Mouse (Mus musculus): ENCODE data around the gene Ankrd34c. TPM values are rescaled to one million over a fixed set of nuclear protein-coding genes. Genes with fewer than 3 reads are reported as not detected.

Gene Ankrd34c
- not detected in 2 replicates for total RNA-seq (2015; ENCODE audit: low replicate concordance)
- not detected in 2 replicates for total RNA-seq (2017; ENCODE audit: low replicate concordance)

DNA sequence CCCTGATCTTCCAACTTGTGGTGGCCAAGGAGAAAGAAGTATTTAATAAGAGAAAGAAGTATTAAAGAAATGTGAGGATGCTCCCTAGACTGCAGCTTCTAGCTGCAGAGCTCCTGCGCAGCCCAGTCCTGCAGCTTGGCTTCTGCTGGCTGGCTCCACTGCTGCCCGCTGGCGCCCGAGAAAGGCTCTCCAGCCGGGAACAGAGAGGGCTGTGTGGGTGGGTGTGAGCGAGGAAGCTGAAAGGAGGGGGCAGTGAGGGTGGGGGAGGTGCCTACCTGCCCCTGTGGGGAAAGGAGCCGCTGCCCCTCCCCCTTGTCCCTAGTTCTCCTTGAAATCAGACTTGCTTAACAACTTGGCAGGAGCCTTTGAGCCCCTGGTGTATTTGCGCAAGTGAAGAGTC is at the start of gene Ankrd34c:
TSS of gene Ankrd34c (minus strand) at position 181 of the 400 bp plus-strand sequence.
- ATAC-seq (replicated peaks; ENCODE audit: low FRiP score, poor library complexity, severe bottlenecking), result no peak

DNA sequence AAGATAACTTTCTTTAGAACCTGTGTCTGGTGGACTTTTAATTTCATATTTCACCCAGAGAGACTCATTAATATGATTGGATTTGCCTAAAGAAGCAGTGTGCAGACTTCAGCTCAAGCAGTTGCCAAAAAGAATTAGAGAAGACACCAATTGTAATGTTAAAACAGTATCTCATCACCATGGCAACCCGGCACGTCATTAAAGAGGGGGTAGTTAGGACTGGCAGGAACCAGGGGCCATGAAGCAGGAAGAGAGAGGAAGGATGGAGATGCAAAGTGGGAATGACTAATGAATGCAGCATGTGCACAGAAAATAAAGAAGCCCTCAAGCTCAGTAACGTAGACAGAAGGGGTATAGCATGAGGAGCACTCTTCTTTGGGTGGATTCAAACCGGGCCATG is 49.3 kb upstream of the Ankrd34c start:
- ATAC-seq (replicated peaks; ENCODE audit: low FRiP score, poor library complexity, severe bottlenecking), result no peak

DNA sequence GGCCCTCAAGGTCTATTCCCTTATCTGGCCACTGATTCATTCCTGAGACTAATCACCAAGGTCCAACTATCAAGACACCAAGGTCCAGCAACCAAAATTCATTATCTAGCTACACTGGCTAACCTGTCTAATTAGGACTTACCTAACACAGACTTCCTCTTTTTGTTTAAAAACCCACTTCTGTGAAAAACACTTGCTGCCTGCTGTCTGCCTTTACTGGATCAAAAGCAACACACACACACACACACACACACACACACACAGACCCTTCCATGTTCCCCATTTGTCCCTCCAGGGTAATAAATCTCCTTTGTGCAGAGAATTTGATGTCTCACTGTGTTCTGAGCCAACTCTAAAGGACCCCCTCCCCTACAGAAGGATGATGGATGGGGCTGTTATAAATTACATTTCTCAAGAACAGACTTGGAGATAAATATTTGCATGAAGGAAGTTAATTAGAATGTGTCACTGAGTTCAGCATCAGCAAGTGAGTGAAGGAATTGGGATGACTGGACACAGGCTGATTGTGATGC is 43.2 kb upstream of the Ankrd34c start:
- no peak for ATAC-seq (replicated peaks; ENCODE audit: low FRiP score, poor library complexity, severe bottlenecking)

DNA sequence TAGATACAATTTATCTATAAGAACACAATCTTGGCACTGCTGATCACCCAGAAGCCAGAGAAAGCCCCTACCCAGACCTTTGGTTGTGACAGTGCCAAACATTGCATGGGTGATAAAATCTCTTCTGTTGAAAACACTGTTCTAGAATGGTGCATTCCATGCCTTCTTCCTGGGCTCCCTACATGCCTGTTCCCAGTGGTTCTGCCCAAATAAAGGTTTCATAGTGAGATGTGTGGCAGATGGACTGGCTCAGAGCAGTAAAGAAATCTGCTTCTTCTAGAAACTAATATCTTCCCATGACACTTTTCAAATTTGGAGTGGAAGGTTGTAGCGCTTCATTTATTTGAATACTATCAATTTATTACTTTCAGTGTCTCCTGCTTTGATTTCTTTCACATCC is 41.0 kb upstream of the Ankrd34c start:
- no peak for ATAC-seq (replicated peaks; ENCODE audit: low FRiP score, poor library complexity, severe bottlenecking)

DNA sequence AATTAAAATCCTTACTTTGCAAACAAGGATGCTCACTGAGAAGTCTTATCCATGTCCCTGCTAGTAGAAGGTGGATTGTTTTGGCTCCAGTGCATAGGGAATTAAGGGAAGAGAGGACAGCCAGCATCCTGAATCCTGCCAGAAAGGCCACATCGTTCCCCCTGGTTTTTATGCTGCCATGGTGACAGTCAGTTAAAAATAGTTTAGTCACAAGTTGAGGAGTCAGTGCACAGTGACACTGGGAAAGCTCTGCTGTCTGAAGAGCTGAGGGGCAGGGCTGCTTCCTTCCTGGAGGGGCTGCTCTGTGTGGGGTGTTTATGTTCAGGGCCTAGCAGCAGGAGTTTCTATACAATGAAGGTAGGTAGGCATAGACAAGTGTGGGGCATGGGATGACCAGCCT is 32.9 kb upstream of the Ankrd34c start:
- ATAC-seq (replicated peaks; ENCODE audit: low FRiP score, poor library complexity, severe bottlenecking), result no peak

DNA sequence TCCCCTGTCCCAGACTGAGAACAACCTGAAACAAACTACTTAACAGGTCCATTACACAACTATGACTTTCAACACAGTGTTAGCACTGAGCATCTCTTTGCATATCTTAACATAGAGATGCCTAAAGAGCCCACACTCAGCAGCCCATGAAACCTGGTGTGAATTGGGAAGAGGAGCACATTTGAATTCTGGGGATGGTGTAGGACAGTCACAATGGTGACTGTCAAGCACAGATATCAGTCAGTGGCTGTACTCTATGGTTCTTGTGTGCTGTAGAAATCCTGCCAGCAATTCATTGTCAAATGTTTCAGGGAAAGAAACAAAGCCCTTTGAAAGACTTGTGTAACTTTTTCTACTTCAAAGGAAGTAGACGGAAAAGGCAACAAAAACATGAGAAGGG is 23.7 kb upstream of the Ankrd34c start:
- no peak for ATAC-seq (replicated peaks; ENCODE audit: low FRiP score, poor library complexity, severe bottlenecking)

DNA sequence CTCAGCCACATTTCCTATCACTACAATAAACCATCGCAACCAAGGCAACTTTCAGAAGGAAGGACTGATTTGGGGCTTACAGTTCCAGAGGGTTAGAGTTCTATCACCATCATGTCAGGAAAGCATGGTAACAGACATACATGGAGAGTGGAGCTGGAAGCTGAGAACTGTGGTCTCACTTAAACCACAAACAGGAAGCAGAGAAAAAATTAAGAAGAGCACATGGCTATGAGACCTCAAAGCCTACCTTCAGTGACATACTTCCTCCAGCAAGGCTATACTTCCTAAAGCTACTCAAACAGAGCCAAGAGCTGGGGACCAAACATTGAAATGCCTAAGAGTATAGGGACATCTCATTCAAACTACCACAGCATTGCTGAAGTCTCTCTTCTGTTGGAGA is 20.3 kb upstream of the Ankrd34c start:
- ATAC-seq (replicated peaks; ENCODE audit: low FRiP score, poor library complexity, severe bottlenecking), result no peak

DNA sequence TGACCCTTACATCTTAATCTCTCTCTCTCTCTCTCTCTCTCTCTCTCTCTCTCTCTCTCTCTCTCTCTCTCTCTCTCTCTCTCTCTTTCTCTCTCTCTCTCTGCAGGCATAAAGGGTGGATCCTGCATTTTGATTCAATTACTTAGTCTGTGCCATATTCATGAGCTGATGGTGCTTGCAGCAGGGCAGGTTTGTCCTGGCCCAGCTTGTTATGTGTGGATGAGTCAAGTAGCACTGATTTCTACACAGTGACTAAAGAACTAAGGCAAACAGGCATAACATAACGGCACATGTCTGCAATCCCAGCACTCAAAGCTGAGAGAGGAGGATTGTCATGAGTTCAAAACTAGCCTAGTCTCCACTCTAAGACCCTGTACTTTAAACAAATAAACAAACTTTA is 19.9 kb upstream of the Ankrd34c start:
- ATAC-seq (replicated peaks; ENCODE audit: low FRiP score, poor library complexity, severe bottlenecking), result no peak

DNA sequence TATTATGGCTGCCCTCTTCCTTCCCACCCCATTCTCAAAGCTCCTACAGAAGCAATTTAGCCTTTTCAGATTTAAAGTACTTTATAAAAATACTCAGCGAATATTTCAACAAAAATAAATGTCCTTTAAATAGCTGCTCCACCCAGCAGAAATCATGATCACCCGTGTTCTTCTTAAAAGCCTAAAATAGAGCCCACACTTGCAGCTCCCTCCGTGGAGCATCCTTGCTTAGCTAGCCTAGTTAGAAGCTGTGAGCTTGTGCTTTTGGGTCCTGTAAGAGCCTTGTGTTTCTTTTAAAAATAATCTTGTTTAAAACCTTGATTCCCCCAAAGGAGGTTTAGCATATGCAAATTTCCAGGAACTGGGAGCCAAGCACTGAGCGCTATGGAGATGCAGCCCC is 19.3 kb upstream of the Ankrd34c start:
- ATAC-seq (replicated peaks; ENCODE audit: low FRiP score, poor library complexity, severe bottlenecking), result no peak

DNA sequence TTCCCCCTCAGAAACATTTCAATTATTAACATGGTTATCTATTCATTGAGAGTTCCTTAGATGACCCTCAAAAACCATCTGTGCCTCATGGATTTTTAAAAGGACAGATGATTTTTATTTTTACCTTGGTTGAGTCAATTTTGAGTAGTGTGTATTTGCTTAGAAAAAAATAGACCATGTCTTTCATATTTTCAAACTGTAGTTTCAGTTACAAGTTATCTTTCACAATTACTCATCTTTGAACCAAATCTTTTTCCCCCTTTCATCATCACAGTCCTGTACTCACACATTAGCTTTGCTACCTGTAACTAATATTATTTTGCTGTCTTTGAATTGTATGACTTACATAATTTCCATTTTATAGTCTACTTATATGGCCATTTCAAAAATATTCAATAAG is 1.8 kb upstream of the Ankrd34c start:
- no peak for ATAC-seq (replicated peaks; ENCODE audit: low FRiP score, poor library complexity, severe bottlenecking)

DNA sequence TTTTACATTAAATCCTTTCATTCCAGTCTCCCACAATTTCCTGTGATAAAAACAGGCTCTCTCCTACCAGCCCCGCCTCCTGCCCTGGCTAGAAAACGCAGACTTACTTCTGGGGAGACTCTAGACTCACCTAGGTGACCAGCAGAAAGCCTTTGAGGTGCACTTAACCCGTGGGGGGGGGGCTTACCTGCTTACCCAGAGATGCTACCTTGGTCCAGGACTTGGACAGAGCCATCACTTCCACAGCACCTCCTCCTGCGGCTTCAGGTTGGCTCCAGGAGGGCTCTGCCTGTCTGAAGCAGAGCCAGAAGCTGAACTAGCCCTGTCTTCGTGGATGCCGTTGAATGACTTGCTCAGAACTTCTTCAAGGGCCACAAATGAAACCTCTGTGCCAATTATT is 387 bp downstream of the Ankrd34c start:
- no peak for ATAC-seq (replicated peaks; ENCODE audit: low FRiP score, poor library complexity, severe bottlenecking)

DNA sequence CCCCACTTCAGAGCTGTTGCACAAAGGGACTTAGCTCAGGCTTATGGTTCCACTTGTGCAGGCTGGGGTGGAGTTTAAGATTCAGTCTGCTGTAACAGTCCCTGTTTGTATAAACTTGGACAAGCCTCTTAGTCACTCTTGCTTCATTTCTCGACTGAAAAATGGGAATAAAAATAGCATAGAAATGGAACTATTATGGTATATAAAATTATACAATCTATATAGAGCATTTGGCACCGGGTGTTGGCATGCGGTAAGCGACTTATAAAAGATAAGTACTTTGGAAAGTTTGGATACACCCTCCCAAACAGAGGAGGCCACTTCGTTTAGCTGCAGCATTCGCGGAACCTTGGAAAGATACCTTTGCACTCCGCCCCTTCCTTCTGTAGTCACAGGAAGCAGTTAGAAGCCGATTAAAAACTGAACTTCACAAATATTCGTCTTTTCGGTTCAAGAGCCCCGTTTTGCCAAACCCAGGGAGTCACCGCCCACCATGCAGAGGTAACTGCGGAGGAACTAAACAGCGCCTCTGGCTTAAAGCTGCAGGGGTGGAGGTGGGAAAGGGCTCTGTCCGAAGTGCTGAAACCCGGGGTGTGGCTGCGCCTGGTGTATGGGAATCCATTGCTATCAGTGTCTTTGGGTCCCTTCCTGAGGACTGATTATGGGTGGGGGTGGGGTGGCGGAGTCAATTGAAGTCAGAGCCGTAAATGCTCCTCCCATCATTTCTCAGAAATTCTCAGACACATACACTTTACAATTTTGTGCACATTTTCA is 1.2 kb downstream of the Ankrd34c start:
- ATAC-seq (replicated peaks; ENCODE audit: low FRiP score, poor library complexity, severe bottlenecking), result no peak

DNA sequence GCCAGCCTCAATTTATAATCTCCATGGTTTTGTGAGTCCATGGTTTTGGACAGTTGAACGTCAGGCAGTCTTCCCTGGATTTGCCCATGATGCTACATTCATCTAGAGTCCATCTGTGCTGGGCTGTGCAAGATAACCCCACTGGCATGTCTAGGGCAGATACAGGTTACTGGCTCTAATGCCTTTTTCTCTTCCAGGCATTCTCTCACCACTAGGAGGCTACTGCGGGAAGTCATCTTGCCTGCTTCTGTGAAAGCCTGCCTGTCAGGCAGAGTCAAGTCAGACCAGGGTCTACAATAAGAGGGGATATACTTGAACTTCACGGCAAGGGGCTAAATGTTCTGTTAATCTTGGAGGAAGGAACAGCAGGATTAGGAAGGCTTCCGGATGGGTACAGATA is 31.4 kb downstream of the Ankrd34c start:
- 0 out of 2 replicates have a peak, but pooled peaks have one; percentile 30 for ATAC-seq (replicated peaks; ENCODE audit: low FRiP score, poor library complexity, severe bottlenecking)

DNA sequence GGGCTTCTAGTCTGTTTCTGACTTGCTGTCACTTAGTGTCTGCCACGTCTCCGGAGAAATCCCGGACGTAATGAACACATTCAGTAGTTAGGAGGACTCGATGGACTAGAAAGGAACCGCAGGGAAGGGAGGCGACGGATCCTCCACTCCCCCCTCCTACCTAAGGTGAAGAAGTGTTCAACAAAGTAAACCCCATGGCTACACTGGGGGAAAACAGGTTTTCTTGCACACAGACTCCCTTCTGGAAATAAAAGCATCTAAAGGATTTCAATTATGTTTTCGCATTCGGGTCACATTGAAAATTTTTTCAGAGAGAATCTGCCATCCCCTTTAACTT is 33.1 kb downstream of the Ankrd34c start:
- 0 out of 2 replicates have a peak, but pooled peaks have one; percentile 26 for ATAC-seq (replicated peaks; ENCODE audit: low FRiP score, poor library complexity, severe bottlenecking)

DNA sequence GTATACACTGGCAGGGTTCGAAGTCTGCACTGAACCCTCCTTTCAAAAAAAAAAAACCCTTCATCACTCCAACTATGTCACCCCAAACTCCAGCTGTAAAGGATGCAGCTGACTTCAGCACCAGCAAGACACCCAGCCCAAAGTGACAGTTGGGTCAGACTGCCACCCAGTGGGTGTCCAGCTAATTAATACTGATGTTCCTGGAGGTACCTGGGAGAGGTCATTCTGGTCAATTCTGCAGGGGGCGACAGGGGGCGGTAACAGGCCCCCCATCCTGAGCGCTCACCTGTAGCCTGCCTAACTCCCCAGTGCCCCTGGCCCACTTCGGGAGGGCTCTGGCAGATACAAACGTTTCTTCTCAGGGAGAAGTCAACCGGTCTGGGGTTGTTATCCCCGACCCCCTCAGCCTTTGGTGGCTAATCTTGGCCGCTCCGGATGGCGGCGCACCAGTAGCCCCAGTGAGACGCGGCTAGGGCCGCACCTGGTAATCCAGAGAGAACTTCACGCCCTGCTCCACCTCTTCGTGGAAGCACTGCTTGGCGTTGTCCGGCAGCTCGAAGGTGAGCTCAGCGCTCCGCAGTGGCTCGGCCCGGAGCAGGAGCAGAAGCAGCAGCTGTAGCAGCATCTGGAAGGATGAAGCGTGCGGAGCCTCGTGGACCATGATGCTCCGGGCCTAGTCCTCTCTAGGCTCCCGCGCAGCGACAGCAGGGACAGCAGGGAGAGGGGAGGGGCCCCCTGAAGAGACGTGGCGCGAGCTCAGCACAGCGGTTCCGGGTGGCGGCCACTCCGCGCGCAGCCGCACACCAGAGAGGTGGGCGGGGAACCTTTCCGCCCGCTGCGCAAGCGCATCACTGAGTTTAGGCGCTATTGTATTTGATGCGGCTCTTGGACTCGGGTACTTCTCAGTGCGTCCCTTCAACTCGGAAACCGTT is 33.7 kb downstream of the Ankrd34c start, which contains the start of gene Tmed3:
TSS of gene Tmed3 (minus strand) at position 804 of the 932 bp plus-strand sequence.
- peak; percentile 96 for ATAC-seq (replicated peaks; ENCODE audit: low FRiP score, poor library complexity, severe bottlenecking)

DNA sequence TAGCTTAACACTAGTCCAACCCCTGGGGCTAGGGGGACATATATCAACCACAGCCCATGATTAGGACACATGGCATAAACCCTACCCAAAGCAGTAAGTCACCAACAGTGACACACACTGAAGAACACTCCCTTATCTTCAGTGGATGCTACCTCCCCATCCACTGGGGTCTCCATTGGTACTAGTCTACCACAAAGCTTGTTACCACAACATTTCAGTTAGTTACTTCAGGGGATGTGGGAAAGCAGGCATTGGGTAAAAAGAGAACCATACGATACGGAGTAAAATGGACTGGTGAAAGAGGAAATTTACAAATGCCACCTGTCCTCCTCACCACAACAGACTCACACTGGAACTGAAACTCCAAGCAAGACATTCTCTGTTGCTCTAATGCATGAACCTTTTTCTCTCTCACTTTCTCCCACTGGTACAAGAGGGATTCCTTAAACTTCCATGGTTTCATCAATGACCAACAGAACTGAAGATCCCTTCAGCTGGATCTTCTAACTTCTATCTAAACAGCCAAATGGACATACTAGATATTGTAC is 37.3 kb downstream of the Ankrd34c start:
- ATAC-seq (replicated peaks; ENCODE audit: low FRiP score, poor library complexity, severe bottlenecking), result no peak

DNA sequence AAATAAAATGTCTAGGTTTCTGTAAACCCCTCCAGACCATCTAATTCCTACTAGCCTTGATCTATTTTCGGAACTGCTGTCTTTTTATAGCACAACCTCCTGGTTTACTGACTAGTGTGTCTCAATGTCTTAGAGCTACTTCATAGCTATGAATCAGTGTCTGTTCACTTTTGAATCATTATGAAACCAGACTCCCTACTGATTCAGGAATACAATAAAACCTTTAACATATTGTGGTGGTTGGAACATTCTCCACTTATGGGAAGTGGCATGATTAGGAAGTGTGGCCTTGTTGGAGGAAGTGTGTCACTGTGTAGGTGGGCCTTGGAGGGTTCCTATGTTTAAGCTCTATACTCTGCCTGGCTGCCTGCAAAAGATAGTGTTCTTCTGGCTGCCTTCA is 43.1 kb downstream of the Ankrd34c start:
- no peak for ATAC-seq (replicated peaks; ENCODE audit: low FRiP score, poor library complexity, severe bottlenecking)

DNA sequence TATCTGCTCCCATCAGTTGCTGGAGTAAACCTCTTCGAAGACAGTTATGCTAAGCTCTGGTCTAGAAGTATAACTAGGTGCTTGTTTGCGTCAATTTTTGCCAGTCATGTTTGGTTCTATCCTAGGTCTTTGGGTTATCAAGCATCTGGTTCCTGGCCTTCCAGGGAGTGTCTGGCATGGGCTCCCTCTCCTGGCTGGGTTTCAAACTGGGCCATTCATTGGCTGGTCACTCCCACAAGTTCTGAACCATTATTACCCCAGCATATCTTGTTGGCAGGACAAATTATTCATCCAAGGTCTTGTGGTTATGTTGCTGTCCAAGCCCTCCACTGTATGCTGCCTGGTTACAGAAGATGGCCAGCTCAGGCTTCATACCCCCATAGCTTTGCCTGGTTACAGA is 44.6 kb downstream of the Ankrd34c start:
- ATAC-seq (replicated peaks; ENCODE audit: low FRiP score, poor library complexity, severe bottlenecking), result no peak

DNA sequence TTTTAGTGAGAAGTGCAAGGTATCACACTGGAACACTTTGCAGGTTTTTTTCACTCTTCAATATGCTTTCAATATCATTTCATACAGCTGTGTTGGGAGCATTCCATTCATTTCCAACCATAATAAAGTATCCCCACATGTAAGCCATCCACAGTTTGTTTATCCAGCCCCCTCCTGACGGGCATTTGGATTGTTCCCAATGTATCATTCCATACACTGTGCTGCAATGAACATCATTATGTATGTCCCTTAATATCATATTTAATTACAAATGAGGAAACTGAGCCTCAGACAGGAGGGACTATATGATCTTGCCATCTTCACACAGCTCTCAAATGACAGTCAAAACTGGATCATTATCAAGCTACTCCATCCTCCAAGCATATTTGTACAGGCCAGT is 49.1 kb downstream of the Ankrd34c start:
- no peak for ATAC-seq (replicated peaks; ENCODE audit: low FRiP score, poor library complexity, severe bottlenecking)

DNA sequence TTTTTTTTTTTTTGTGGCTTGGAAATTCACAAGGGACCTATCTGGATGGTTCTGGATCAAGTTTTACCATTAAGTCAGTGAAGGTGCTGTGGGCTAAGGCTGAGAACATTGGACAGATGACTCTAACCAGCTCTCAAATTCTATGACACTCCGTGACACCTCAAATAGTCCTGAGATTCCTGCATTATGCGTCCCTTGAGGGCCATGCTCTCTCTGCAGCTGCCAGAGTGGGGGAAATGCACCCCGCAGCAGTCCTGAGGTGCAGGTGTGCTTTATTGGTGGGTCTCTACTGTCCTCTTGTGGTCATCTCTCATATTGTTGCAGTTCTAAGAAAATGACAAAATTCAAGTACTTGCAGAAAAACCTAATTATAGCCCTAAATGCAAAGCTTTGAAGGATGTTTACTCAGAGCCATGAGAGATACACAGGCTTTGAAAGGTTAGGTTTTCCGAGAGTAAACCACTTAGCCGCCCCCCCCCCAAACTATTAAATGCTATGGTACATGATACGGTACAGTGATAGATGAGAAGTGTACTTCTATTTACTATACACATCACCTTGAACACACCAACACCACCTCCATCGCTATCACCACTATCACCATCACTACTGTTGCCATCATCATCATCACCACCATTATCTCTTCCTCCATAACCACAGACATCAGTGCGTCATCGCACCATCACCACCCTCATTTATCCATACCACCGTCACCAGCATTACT is 50.6 kb downstream of the Ankrd34c start:
- no peak for ATAC-seq (replicated peaks; ENCODE audit: low FRiP score, poor library complexity, severe bottlenecking)

All from erythroid progenitor cell, adult 5-6 weeks (primary cell).